Mouse (Mus musculus): ENCODE measurements around the gene Fgd3. TPM values are rescaled to one million over a fixed set of nuclear protein-coding genes. Genes with fewer than 3 reads are reported as not detected.

Gene Fgd3
- polyA plus RNA-seq, 1 experiment, result 0.02 TPM

DNA sequence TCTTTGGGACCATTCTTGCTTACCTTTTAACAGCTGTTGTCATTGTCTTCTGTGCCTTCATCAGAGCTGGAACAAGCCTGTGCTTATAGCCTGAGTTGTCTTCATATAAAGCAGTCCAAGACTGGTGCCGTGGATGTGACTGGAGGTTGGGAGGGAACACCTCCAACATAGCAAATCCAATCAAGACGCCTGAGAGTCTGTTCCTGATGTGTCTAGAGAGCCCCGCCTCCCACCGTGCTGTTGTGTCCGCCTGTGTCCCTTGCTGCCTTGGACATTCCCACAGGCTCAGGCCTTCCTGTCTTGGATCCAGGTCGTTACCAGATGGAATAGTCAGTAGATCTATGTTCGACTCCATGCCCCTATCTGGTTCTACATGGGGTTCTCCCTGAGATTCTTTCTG is 36.0 kb upstream of the Fgd3 start:
- no peaks in the 10 kb centered on the region for H3K27me3 ChIP-seq (ENCODE audit: control insufficient read depth)
- TF ChIP-seq GATA1 (IDR thresholded peaks at IDR 0.05; ENCODE audit: low read length) (no peak), TAL1 (IDR thresholded peaks at IDR 0.05; ENCODE audit: low read length) (no peak)
- peaks cover 25% of the 10 kb centered on the region for H3K36me3 ChIP-seq (ENCODE audit: control insufficient read depth)
- H3K9me3 ChIP-seq (ENCODE audit: control insufficient read depth, low read length), result no peaks in the 10 kb centered on the region
- no peak overlapping the region for H3K4me3 ChIP-seq (replicated peaks)
- peaks cover 39% of the 10 kb centered on the region for H3K4me1 ChIP-seq (ENCODE audit: control insufficient read depth)

DNA sequence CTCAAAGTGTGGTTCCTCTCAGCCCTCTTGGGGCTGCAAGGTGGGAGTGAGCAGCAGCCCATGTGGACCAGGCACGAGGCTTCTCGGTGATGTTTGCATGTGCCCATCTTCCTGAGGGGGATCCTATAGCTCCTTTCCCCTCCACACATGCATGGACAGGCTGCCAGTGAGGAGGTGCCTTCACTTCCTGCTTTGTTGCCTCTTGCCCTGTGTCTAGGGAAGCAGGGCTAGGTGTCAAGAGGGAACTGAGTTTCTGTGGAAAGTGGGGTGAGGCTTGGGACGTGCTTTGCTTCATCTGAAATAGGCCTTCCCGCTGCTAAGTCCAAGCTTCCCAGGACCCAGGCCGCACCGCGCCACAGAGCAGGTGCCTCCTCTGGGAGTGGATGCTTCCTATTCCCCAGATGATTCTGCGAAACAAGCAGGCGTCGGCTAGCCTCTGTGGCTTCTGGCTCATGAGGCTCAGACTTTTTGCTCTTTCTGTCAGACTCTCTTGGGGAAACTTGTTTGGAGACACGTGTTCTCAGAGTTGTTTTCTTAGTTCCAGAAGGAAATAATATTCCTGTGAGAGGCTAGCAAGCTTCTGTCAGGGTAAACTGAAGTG is 35.5 kb upstream of the Fgd3 start:
- H3K9me3 ChIP-seq (ENCODE audit: control insufficient read depth, low read length), result no peaks in the 10 kb centered on the region
- H3K36me3 ChIP-seq (ENCODE audit: control insufficient read depth), result peaks cover 25% of the 10 kb centered on the region
- H3K4me1 ChIP-seq (ENCODE audit: control insufficient read depth), result peaks cover 37% of the 10 kb centered on the region
- no peaks in the 10 kb centered on the region for H3K27me3 ChIP-seq (ENCODE audit: control insufficient read depth)
- no peak for TF ChIP-seq GATA1 (IDR thresholded peaks at IDR 0.05; ENCODE audit: low read length)
- TF ChIP-seq TAL1 (IDR thresholded peaks at IDR 0.05; ENCODE audit: low read length), result no peak
- H3K4me3 ChIP-seq (replicated peaks), result no peak overlapping the region

DNA sequence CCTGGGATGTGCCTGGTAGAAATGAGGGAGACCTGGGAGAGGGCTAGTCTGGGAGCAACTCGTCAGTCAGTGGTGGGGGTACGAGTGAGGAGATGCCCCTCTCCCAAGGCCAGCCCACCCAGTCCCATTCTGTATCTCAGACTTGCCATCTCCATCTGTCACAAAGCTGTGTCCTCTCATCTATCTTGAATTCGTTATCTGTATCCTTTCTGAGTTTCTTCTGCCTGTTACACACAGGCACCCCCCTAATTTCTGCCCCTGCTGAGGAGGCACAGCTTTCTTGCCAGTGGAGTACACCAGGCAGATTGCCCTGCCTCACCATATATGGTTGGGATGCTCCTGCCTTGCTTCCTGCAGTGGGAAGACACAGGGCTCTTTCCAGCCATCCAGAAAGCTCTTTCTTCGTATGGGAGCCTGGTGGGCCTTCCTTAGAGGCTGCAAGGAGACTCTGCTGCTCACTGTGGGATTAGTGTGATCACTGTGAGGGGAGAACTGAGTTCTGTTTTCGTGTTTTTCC is 33.9 kb upstream of the Fgd3 start:
- no peaks in the 10 kb centered on the region for H3K9me3 ChIP-seq (ENCODE audit: control insufficient read depth, low read length)
- H3K4me1 ChIP-seq (ENCODE audit: control insufficient read depth), result peaks cover 52% of the 10 kb centered on the region
- peaks cover 25% of the 10 kb centered on the region for H3K36me3 ChIP-seq (ENCODE audit: control insufficient read depth)
- TF ChIP-seq GATA1 (IDR thresholded peaks at IDR 0.05; ENCODE audit: low read length), result no peak
- no peaks in the 10 kb centered on the region for H3K27me3 ChIP-seq (ENCODE audit: control insufficient read depth)
- H3K4me3 ChIP-seq (replicated peaks), result no peak overlapping the region

DNA sequence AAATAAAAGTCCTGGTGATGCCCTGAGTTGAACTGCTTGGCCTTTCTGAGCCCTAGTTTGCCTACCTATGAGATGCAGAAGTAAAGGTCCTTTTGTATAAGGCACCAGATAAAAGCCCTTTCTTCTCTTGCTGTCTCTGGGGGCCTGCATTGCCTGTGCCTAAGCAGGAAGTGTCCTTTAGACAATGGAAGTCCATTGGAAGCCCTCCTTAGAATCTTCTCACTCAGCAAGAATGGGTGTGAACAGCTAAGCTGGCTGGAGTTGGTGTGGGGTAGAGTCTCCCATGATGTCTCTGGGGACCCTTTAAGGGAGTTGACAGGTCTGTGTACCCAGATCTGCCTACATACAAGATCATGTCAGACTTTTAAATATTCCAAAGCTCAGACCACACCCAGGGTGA is 33.3 kb upstream of the Fgd3 start:
- TF ChIP-seq GATA1 (IDR thresholded peaks at IDR 0.05; ENCODE audit: low read length) (no peak), TAL1 (IDR thresholded peaks at IDR 0.05; ENCODE audit: low read length) (no peak)
- H3K4me1 ChIP-seq (ENCODE audit: control insufficient read depth), result peaks cover 52% of the 10 kb centered on the region
- no peaks in the 10 kb centered on the region for H3K9me3 ChIP-seq (ENCODE audit: control insufficient read depth, low read length)
- H3K27me3 ChIP-seq (ENCODE audit: control insufficient read depth), result no peaks in the 10 kb centered on the region
- peaks cover 25% of the 10 kb centered on the region for H3K36me3 ChIP-seq (ENCODE audit: control insufficient read depth)
- H3K4me3 ChIP-seq (replicated peaks), result no peak overlapping the region

DNA sequence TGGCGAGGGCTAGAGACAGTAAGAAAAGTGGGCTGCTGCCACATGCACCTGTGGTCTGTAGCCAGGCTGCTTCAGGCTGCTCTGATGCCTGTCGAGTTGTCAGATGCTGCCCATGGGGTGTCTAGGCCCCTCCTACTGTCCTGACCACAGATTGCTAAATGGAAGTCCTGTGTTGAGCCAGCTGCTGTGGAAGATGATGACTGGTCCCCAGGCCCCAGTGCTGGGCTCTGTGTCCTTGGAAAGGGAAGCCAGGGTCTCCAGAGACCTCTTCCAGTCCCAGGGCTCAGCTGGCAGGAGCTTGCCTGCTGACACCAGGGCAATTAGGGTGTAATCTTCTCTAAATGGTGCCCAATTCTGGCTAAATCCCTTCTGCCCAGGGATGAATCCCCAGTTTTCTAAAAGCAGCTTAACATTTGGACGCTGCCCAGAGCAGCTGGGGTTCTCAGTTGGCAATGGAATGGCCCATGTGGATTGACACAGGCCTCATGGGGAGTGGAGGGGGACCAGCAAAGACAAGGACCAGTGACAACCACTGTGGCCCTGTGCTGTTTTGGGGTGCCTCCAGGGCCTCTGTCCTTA is 32.6 kb upstream of the Fgd3 start:
- peaks cover 51% of the 10 kb centered on the region for H3K4me1 ChIP-seq (ENCODE audit: control insufficient read depth)

DNA sequence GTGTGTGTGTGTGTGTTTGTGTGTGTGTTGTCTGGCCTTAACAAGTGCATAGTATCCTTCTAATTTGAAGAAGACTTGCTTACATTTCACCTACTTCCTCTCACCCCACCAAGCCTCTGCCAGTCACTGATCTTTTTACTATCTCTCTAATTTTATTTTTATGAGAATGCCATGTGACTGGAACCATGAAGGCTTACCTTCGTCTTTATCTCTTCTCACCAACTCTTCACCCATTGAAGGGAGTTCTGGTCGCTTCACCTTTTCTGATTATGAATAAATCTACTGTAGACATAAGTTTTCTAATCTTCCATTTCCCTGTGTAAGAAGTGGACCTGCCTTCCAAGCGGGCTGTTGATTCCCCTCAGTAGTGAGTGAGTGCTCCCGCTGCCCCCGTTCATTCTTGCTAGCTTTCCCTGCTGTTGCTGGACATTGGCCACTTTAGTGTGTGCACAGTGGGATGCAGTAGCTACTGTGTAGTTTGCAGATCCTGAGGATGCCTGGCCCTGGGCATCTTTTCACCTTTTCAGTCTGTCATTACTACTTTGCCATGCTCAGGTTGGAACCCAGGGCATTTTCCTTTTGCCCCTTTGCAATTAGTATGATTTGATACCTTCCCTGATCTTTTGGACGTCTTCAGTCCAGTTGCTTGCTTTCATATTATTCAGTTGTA is 29.9 kb upstream of the Fgd3 start:
- peaks cover 15% of the 10 kb centered on the region for H3K36me3 ChIP-seq (ENCODE audit: control insufficient read depth)
- no peaks in the 10 kb centered on the region for H3K27me3 ChIP-seq (ENCODE audit: control insufficient read depth)
- peaks cover 68% of the 10 kb centered on the region for H3K4me1 ChIP-seq (ENCODE audit: control insufficient read depth)
- no peaks in the 10 kb centered on the region for H3K9me3 ChIP-seq (ENCODE audit: control insufficient read depth, low read length)
- no peak for TF ChIP-seq GATA1 (IDR thresholded peaks at IDR 0.05; ENCODE audit: low read length)
- no peak for TF ChIP-seq TAL1 (IDR thresholded peaks at IDR 0.05; ENCODE audit: low read length)
- H3K4me3 ChIP-seq (replicated peaks), result no peak overlapping the region

More for the DNA sequence above, 32.6 kb upstream of the Fgd3 start:
- TF ChIP-seq TAL1 (IDR thresholded peaks at IDR 0.05; ENCODE audit: low read length) (no peak), GATA1 (IDR thresholded peaks at IDR 0.05; ENCODE audit: low read length) (no peak)
- Histone ChIP-seq H3K9me3 (ENCODE audit: control insufficient read depth, low read length) (no peaks in the 10 kb centered on the region), H3K27me3 (ENCODE audit: control insufficient read depth) (no peaks in the 10 kb centered on the region), H3K36me3 (ENCODE audit: control insufficient read depth) (peaks cover 18% of the 10 kb centered on the region), H3K4me3 (replicated peaks) (no peak overlapping the region)

DNA sequence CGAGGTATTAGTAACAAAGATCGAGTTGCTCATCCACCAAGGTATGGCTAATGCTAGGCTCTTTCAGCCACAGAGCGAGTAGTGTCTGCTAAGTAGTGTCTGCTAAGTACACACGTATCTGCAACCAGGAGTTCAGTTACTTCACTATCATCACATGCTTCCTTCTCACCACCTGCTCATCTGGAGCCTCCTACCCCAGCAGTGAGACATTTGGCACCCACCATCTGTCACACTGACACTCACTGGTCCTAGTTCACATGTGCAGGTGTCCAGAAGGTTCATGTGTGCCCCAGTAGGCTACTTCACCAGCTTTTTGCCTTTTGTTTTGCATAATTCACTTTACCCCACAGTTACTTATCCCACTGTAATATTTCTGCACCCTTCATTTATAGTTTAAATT is 29.2 kb upstream of the Fgd3 start:
- no peaks in the 10 kb centered on the region for H3K27me3 ChIP-seq (ENCODE audit: control insufficient read depth)
- no peaks in the 10 kb centered on the region for H3K9me3 ChIP-seq (ENCODE audit: control insufficient read depth, low read length)
- no peak overlapping the region for H3K4me3 ChIP-seq (replicated peaks)
- TF ChIP-seq GATA1 (IDR thresholded peaks at IDR 0.05; ENCODE audit: low read length), result no peak
- no peak for TF ChIP-seq TAL1 (IDR thresholded peaks at IDR 0.05; ENCODE audit: low read length)
- peaks cover 75% of the 10 kb centered on the region for H3K4me1 ChIP-seq (ENCODE audit: control insufficient read depth)
- peaks cover 18% of the 10 kb centered on the region for H3K36me3 ChIP-seq (ENCODE audit: control insufficient read depth)

DNA sequence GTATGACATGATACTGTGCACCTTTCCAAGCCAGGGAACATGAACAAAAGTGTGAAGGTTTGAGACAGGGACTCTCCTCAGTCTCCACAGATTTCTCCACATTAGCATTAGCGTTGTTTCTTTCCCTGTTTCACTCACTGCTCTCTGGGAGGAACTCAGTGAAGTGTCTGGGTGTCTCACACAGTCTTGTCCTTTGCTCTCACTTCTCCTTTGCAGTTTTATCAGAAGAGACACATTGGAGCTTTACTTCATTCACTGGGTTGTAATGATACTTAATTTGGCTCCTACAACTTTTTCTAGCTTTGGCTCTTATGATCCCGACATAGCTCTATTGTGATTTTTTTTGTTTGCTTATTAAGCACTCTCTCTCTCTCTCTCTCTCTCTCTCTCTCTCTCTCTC is 28.4 kb upstream of the Fgd3 start:
- Histone ChIP-seq H3K27me3 (ENCODE audit: control insufficient read depth) (no peaks in the 10 kb centered on the region), H3K9me3 (ENCODE audit: control insufficient read depth, low read length) (no peaks in the 10 kb centered on the region), H3K4me3 (replicated peaks) (no peak overlapping the region), H3K4me1 (ENCODE audit: control insufficient read depth) (peaks cover 83% of the 10 kb centered on the region), H3K36me3 (ENCODE audit: control insufficient read depth) (peaks cover 19% of the 10 kb centered on the region)
- TF ChIP-seq TAL1 (IDR thresholded peaks at IDR 0.05; ENCODE audit: low read length), result no peak

DNA sequence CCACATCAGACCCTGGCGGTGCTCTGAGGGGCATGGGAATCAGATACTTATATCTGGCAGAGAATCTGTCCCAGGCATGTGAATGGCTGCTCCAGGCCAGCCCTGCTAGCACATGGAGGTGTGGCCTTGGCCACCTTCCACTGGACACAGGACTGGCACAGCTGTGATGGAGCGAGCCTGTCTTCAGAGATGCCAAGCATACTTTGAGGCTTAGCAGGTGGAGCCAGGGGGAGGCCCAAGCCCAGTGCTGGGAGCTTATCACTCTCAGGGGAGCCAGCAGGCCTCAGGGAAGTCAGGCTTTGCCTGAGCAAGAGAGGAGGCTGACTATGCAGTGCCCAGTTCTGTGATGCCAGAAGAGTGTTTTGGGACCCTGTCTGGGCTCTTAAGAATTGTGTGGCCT is 25.4 kb upstream of the Fgd3 start:
- Histone ChIP-seq H3K9me3 (ENCODE audit: control insufficient read depth, low read length) (no peaks in the 10 kb centered on the region), H3K4me3 (replicated peaks) (peak overlapping the region; percentile 16), H3K4me1 (ENCODE audit: control insufficient read depth) (peaks cover 90% of the 10 kb centered on the region), H3K27me3 (ENCODE audit: control insufficient read depth) (no peaks in the 10 kb centered on the region), H3K36me3 (ENCODE audit: control insufficient read depth) (peaks cover 20% of the 10 kb centered on the region)
- no peak for TF ChIP-seq GATA1 (IDR thresholded peaks at IDR 0.05; ENCODE audit: low read length)
- no peak for TF ChIP-seq TAL1 (IDR thresholded peaks at IDR 0.05; ENCODE audit: low read length)

All from erythroblast, embryonic 14.5 days (primary cell).